Mouse (Mus musculus) hindbrain, postnatal 0 days (tissue): ENCODE measurements around the gene Sema3b. TPM values are rescaled to one million over a fixed set of nuclear protein-coding genes. Genes with fewer than 3 reads are reported as not detected.

Experiments used
- ATAC-seq: fragments of 200-750 bp; cut with Nextera tagmentation; 2 replicates; pipeline ENCODE4 v1.8.0; 2017; ENCODE audit warnings: mild to moderate bottlenecking, moderate TSS enrichment, moderate library complexity
- DNase-seq: peaks from one replicate; pipeline ENCODE4 v3.0.0-alpha.2; 2015; ENCODE audit warnings: low spot score
- H3K27ac ChIP-seq: fragments of 300-500 bp; sonication (generic); 2 replicates; pipeline ENCODE4 v1.5.1; 2014; ENCODE audit warnings: mild to moderate bottlenecking
- H3K27me3 ChIP-seq: fragments of 300-500 bp; sonication (generic); 2 replicates; pipeline ENCODE4 v1.6.1; 2014; ENCODE audit warnings: low read length, mixed read lengths; ENCODE audit not compliant: insufficient read depth
- H3K36me3 ChIP-seq: fragments of 300-500 bp; sonication (generic); 2 replicates; pipeline ENCODE4 v1.6.1; 2014; ENCODE audit warnings: low read length, mixed read lengths; ENCODE audit not compliant: insufficient read depth
- H3K4me1 ChIP-seq: fragments of 300-500 bp; sonication (generic); 2 replicates; pipeline ENCODE4 v1.6.1; 2014; ENCODE audit warnings: antibody characterized with exemption, low read length, mixed read lengths; ENCODE audit not compliant: insufficient read depth
- H3K4me2 ChIP-seq: fragments of 300-500 bp; sonication (generic); 2 replicates; pipeline ENCODE4 v1.6.1; 2014; ENCODE audit warnings: low read depth, mild to moderate bottlenecking, low read length, moderate library complexity, mixed read lengths
- H3K4me3 ChIP-seq: fragments of 300-500 bp; sonication (generic); 2 replicates; pipeline ENCODE4 v1.5.1; 2014; ENCODE audit warnings: low read length
- H3K9ac ChIP-seq: fragments of 300-500 bp; sonication (generic); replicated peaks from 2 replicates; pipeline ENCODE4 v1.6.1; 2014; ENCODE audit warnings: mild to moderate bottlenecking, low read length, moderate library complexity, mixed read lengths
- H3K9me3 ChIP-seq: fragments of 300-500 bp; sonication (generic); 2 replicates; pipeline ENCODE4 v1.6.1; 2016; ENCODE audit warnings: low read length, mixed read lengths
- CTCF ChIP-seq: IDR thresholded peaks from 2 replicates; pipeline ENCODE4 v1.5.1; 2016; ENCODE audit warnings: antibody characterized with exemption, control low read depth, low read depth
- WGBS: fragments of 180-500 bp; shearing (Covaris S2); extraction: QIAGEN DNeasy Blood & Tissue Kit; methylation state at CpG from one replicate; pipeline ENCODE4 v1.1.7; 2014; 5-methylcytosine and 5-hydroxymethylcytosine counted together
- polyA plus RNA-seq: library from polyadenylated mRNA; unstranded; fragments of >200 nt; fragmentation: Nextera tagmentation; extraction: Ambion mirVana; gene quantifications from 2 replicates; pipeline ENCODE4 v1.2.1, GENCODE M21; 2015
- total RNA-seq: library from RNA; depleted of rRNA; stranded (reverse); fragments of >200 nt; gene quantifications from 2 replicates; pipeline ENCODE4 v1.2.3, GENCODE M21; 2014; rRNA removed

The Sema3b gene
- total and polyA plus RNA-seq, 2 experiments from 2014 or later = 8.3 to 11.2 TPM

- peaks cover 38% of the 10 kb centered on the region for H3K4me1 ChIP-seq
- DNase-seq = peak; percentile 39
- H3K36me3 ChIP-seq = no peaks in the 10 kb centered on the region
- peak within 1 kb of the TSS; percentile 23; the same call in 1 of the 2 replicates for H3K27ac ChIP-seq
- peak within 1 kb of the TSS; percentile 29 for H3K4me3 ChIP-seq
- no peaks in the 10 kb centered on the region for H3K9me3 ChIP-seq
- no peak; the same call in 1 of the 2 replicates for TF ChIP-seq CTCF
- H3K9ac ChIP-seq = peak within 1 kb of the TSS; percentile 31
- ATAC-seq = no peak
- H3K27me3 ChIP-seq = 0 out of 2 replicates have a peak, but pooled peaks cover 7% of the 10 kb centered on the region
- peak within 1 kb of the TSS; percentile 58 for H3K4me2 ChIP-seq
- 5% methylated on average over 63 of the region's 63 CpGs for WGBS
These were observed 57.7 kb downstream of the Sema3b start, which contains the start of gene Rassf1 for GRCm38 (mm10) chr9:107551117-107551889. Gene Rassf1, plus strand, starts transcription at chr9:107551555.

- H3K4me1 ChIP-seq = peaks cover 31% of the 10 kb centered on the region
- H3K27me3 ChIP-seq = 0 out of 2 replicates have a peak, but pooled peaks cover 7% of the 10 kb centered on the region
- 42% methylated on average over 22 of the region's 23 CpGs for WGBS
These were observed 58.4 kb downstream of the Sema3b start for GRCm38 (mm10) chr9:107550491-107551116.

DNA sequence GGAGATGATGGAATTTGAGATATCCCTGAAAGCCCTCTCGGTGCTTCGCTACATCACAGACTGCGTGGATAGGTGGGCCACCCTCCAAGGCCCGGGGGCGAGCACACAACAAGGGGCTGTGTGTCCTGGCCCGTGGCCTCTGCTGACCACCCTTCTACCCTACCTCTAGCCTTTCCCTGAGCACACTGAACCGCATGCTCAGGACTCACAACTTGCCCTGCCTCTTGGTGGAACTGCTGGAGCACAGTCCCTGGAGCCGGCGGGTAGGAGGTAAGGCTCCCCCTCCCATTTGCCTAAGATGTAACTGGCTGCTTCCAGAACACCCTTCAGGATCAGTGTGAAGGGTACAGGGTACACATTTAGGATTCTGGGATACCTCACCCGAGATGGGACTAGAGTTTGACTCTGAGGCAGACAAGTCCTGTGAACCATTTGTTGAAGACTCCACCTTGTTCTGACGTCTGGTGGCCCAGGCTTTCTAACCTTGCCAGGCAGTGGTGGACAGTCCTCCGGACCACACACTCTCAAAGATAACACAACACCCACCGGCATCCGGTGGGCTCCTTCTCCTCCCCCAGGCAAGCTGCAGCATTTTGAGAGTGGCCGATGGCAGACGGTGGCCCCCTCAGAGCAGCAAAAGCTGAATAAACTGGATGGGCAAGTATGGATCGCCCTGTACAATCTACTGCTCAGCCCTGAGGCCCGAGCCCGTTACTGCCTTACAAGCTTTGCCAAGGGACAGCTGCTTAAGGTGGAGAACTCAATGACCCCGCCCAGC lies 59.5 kb downstream of the Sema3b start:
- Histone ChIP-seq H3K4me2 (no peak overlapping the region), H3K4me3 (no peak overlapping the region), H3K4me1 (peaks cover 30% of the 10 kb centered on the region), H3K27me3 (0 out of 2 replicates have a peak, but pooled peaks cover 7% of the 10 kb centered on the region), H3K9me3 (no peaks in the 10 kb centered on the region), H3K36me3 (no peaks in the 10 kb centered on the region; the same call in 1 of the 2 replicates), H3K27ac (no peak overlapping the region), H3K9ac (no peak overlapping the region)
- DNase-seq (no peak), ATAC-seq (no peak)
- WGBS = 85% methylated on average over 20 of the region's 20 CpGs
- TF ChIP-seq CTCF = no peak

More at GRCm38 (mm10) chr9:107550491-107551116, 58.4 kb downstream of the Sema3b start:
- peak overlapping the region; percentile 58 for H3K4me2 ChIP-seq
- DNase-seq (no peak), ATAC-seq (no peak)
- H3K9me3 ChIP-seq = no peaks in the 10 kb centered on the region
- TF ChIP-seq CTCF = no peak
- 0 out of 2 replicates have a peak overlapping the region, but pooled peaks have one; percentile 29 for H3K4me3 ChIP-seq
- H3K27ac ChIP-seq = no peak overlapping the region
- H3K9ac ChIP-seq = no peak overlapping the region
- H3K36me3 ChIP-seq = no peaks in the 10 kb centered on the region

- no peak for TF ChIP-seq CTCF
- H3K4me1 ChIP-seq = peaks cover 28% of the 10 kb centered on the region
- no peak overlapping the region for H3K4me2 ChIP-seq
- DNase-seq (no peak), ATAC-seq (no peak)
- H3K9ac ChIP-seq = no peak overlapping the region
- H3K36me3 ChIP-seq = no peaks in the 10 kb centered on the region; the same call in 1 of the 2 replicates
- 90% methylated on average over 10 of the region's 10 CpGs for WGBS
- 0 out of 2 replicates have a peak, but pooled peaks cover 7% of the 10 kb centered on the region for H3K27me3 ChIP-seq
- no peak overlapping the region for H3K27ac ChIP-seq
- no peak overlapping the region for H3K4me3 ChIP-seq
- no peaks in the 10 kb centered on the region for H3K9me3 ChIP-seq
These were observed 60.2 kb downstream of the Sema3b start for GRCm38 (mm10) chr9:107548820-107549219.

DNA sequence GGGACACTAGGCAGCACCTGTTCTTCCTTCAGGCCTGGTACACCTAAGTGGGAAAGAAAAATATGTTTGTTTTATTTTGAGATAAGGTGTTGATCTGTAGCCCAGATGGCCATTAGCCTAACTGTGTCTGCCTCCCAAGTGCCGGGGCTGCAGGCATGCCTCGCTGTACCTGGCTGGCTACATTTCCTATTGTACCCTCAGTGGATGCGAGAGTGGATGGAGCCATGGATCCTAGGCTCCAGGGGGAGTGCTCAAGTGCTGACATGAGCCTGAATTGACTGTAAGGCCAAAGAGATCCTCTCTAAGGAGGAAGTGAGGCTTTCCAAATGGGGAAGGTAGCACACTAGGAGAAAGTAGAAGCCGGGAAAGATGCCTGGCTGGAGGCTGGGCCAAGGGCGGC lies 61.1 kb downstream of the Sema3b start:
- Histone ChIP-seq H3K27ac (no peak overlapping the region), H3K27me3 (0 out of 2 replicates have a peak, but pooled peaks cover 7% of the 10 kb centered on the region), H3K4me2 (no peak overlapping the region), H3K4me3 (no peak overlapping the region), H3K4me1 (peaks cover 23% of the 10 kb centered on the region), H3K36me3 (no peaks in the 10 kb centered on the region; the same call in 1 of the 2 replicates), H3K9ac (no peak overlapping the region), H3K9me3 (no peaks in the 10 kb centered on the region)
- DNase-seq (no peak), ATAC-seq (no peak)
- TF ChIP-seq CTCF = no peak
- 83% methylated on average over 5 of the region's 5 CpGs for WGBS

Other genes with a start within 250 kb of the Sema3b start
- gene Cacna2d2, start 209.6 kb downstream of the Sema3b start, total RNA-seq = 108 and 134 TPM in 2 replicates
- gene Cacna2d2, start 209.6 kb downstream of the Sema3b start, polyA plus RNA-seq = 7.1 and 7.6 TPM in 2 replicates
- 72.6 and 78.4 TPM in 2 replicates for gene Tmem115, start 75.3 kb downstream of the Sema3b start, total RNA-seq
- 51.6 and 52.3 TPM in 2 replicates for gene Tmem115, start 75.3 kb downstream of the Sema3b start, polyA plus RNA-seq
- 56.5 and 69.3 TPM in 2 replicates for gene Cyb561d2, start 67.0 kb downstream of the Sema3b start, total RNA-seq
- gene Cyb561d2, start 67.0 kb downstream of the Sema3b start, polyA plus RNA-seq = 52.9 and 53.5 TPM in 2 replicates
- gene Nprl2, start 67.0 kb downstream of the Sema3b start, total RNA-seq = 58.6 and 70.5 TPM in 2 replicates
- 53.0 and 54.6 TPM in 2 replicates for gene Nprl2, start 67.0 kb downstream of the Sema3b start, polyA plus RNA-seq
- gene Zmynd10, start 61.9 kb downstream of the Sema3b start, total RNA-seq = 1.8 and 10.9 TPM in 2 replicates
- gene Zmynd10, start 61.9 kb downstream of the Sema3b start, polyA plus RNA-seq = 3.5 and 3.7 TPM in 2 replicates
- gene Rassf1, start 57.7 kb downstream of the Sema3b start, total RNA-seq = 17.6 and 20.2 TPM in 2 replicates
- 30.3 and 31.0 TPM in 2 replicates for gene Rassf1, start 57.7 kb downstream of the Sema3b start, polyA plus RNA-seq
- 128 and 142 TPM in 2 replicates for gene Tusc2, start 46.0 kb downstream of the Sema3b start, total RNA-seq
- 115 and 119 TPM in 2 replicates for gene Tusc2, start 46.0 kb downstream of the Sema3b start, polyA plus RNA-seq
- 59.8 and 75.3 TPM in 2 replicates for gene Hyal2, start 41.3 kb downstream of the Sema3b start, total RNA-seq
- 39.8 and 40.6 TPM in 2 replicates for gene Hyal2, start 41.3 kb downstream of the Sema3b start, polyA plus RNA-seq
- 3.4 and 7.7 TPM in 2 replicates for gene Hyal1, start 32.3 kb downstream of the Sema3b start, total RNA-seq
- 3.3 and 4.9 TPM in 2 replicates for gene Hyal1, start 32.3 kb downstream of the Sema3b start, polyA plus RNA-seq
- gene Naa80, start 30.3 kb downstream of the Sema3b start, total RNA-seq = 29.9 and 32.8 TPM in 2 replicates
- gene Naa80, start 30.3 kb downstream of the Sema3b start, polyA plus RNA-seq = 17.8 and 19.4 TPM in 2 replicates
- 3.3 and 4.9 TPM in 2 replicates for gene Hyal3, start 28.4 kb downstream of the Sema3b start, total RNA-seq
- gene Hyal3, start 28.4 kb downstream of the Sema3b start, polyA plus RNA-seq = 1.7 and 1.9 TPM in 2 replicates
- 7.6 and 10.9 TPM in 2 replicates for gene Ifrd2, start 21.6 kb downstream of the Sema3b start, total RNA-seq
- 9.0 and 9.3 TPM in 2 replicates for gene Ifrd2, start 21.6 kb downstream of the Sema3b start, polyA plus RNA-seq
- 334 and 369 TPM in 2 replicates for gene Gnai2, start 26.1 kb upstream of the Sema3b start, total RNA-seq
- gene Gnai2, start 26.1 kb upstream of the Sema3b start, polyA plus RNA-seq = 275 and 287 TPM in 2 replicates
- gene Slc38a3, start 60.3 kb upstream of the Sema3b start, total RNA-seq = 102 and 134 TPM in 2 replicates
- gene Slc38a3, start 60.3 kb upstream of the Sema3b start, polyA plus RNA-seq = 52.1 and 54.5 TPM in 2 replicates
- 0.52 TPM in 1 of 2 replicates, not detected in the other for gene Gnat1, start 70.5 kb upstream of the Sema3b start, total RNA-seq
- gene Gnat1, start 70.5 kb upstream of the Sema3b start, polyA plus RNA-seq = 2.4 and 2.7 TPM in 2 replicates
- gene Sema3f, start 101.2 kb upstream of the Sema3b start, total RNA-seq = 65.4 and 81.3 TPM in 2 replicates
- 7.5 and 8.7 TPM in 2 replicates for gene Sema3f, start 101.2 kb upstream of the Sema3b start, polyA plus RNA-seq
- 85.5 and 149 TPM in 2 replicates for gene Rbm5, start 161.8 kb upstream of the Sema3b start, total RNA-seq
- 142 and 148 TPM in 2 replicates for gene Rbm5, start 161.8 kb upstream of the Sema3b start, polyA plus RNA-seq